Mouse (Mus musculus) E14TG2a.4 (cell line): ENCODE results near the gene Garnl3.

Experiments
- CTCF ChIP-seq: conservative IDR thresholded peaks from 2 replicates; pipeline ENCODE4 v1.5.1; 2014; ENCODE audit warnings: low read length
- NANOG ChIP-seq: IDR thresholded peaks from 2 replicates; pipeline ENCODE4 v1.6.1; 2014; ENCODE audit warnings: borderline replicate concordance, low read length, mixed read lengths
- POU5F1 ChIP-seq: IDR thresholded peaks from 2 replicates; pipeline ENCODE4 v1.6.1; 2014; ENCODE audit warnings: low read length, borderline replicate concordance

DNA sequence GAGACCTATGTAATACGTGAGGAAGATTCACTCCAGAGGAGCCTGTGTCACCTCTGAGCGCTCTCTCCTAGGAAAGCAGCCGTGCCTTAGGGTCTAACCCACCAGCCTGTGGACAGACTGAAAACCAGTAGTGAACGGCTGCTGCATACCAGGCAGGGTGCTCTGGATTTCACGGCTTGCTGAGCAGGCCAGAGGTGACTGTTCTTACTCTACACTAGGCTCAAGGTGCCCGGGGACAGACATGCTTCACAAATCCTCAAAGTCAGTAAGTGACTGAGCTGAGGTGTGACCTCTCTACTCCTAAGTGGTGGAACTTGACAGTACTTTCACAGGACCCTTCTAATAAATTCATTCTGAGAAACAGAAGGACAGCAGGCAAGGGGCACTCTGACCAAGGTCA is 108.6 kb downstream of the Garnl3 start:
- TF ChIP-seq CTCF (no peak), NANOG (no peak), POU5F1 (no peak)
